Mouse (Mus musculus): ENCODE measurements around the gene Ces2f.

DNA sequence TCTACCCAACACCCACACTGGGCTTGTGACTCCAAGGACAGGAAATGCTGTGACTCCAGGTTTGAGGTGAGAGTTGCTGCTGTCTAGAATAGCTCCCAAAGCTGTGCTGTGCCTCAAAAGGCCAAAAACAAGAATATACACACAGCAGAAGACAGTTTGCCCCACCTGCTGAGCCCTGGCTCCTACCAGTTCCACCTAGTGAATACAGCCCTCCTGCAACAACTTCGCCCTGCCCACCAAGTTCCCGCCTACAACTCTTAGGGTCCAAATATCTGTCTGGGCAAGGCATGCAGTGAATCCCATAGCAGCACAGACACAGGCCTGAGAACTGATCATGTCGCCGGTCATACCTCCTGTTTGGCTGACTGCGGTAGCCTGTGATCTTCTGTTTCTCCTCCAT is 37.0 kb downstream of the Ces2f start:
- TF ChIP-seq EP300 (IDR thresholded peaks at IDR 0.05; ENCODE audit: low read depth), result no peak
- TF ChIP-seq CTCF (IDR thresholded peaks at IDR 0.05; ENCODE audit: low read depth), result no peak

Measured in liver, embryonic 14.5 days (tissue).